Mouse (Mus musculus) T-helper 17 cell (primary cell): ENCODE results near the gene Pnpla1.
"Not testable (repeated sequence)": the region's sequence is repeated elsewhere in the genome, so short reads cannot be mapped to it uniquely, and the experiment has no call there.

Source experiments
- in situ Hi-C, 2 experiments: fragments of 300-600 bp; cut with MboI, MseI; formaldehyde crosslinking; loops; 1 replicate in 1 of 2; 2 replicates in 1 of 2; pipeline ENCODE4 v1.15.1; 2025; ENCODE audit warnings: high pct_unique_total_duplicates in 2 of 2

Gene Pnpla1

DNA sequence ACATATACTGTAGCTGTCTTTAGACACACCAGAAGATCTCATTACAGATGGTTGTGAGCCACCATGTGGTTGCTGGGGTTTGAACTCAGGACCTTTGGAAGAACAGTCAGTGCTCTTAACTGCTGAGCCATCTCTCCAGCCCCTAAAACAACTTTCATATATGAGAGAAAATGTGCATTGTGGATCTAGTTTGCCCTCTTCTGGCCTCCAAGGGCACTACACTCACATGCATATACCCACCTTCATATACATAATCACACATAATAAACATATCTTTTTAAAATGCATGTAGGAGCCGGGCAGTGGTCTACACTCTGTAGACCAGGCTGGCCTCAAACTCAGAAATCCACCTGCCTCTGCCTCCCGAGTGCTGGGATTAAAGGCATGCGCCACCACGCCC lies 16.3 kb upstream of the Pnpla1 start:
- in situ Hi-C loops, result not testable (repeated sequence)

GRCm38 (mm10) chr17:28843665-28844064 lies 14.5 kb upstream of the Pnpla1 start:
- in situ Hi-C loops, result no loop called here

DNA sequence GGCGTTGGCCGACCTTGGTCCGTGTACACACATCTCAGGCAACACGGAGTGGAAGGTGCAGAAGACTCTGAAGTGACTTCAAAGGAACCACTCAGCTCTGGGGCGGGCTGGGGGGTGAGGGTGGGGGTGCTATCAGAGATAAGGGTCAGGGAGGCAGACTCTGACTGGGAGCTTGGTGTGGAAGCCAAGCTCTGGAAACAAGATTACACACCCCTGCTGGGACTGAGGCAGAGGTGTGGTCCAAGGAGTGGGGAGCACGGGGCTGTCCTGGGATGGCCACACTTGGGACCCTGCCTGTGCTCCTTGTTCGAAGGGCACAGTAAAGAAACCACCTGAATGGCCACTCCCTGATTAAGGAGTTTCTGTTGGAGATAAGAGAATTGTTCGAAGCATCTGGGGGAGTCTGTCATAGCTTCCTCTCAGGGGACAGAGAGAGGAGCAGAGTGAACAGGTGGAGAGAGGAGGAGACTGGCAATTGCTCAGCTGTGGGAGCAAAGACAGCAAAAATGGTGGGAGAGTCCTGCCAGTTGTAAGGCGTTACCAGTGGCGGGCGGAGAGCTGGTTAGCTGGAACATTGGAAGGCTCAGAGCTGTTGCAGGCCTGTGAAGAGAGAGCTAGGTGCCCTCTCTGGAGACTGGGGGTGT lies 11.1 kb upstream of the Pnpla1 start:
- in situ Hi-C loops, result no loop called here

- in situ Hi-C loops, result loop anchor here in 1 of 2 experiments (10.0 kb wide), 1 partner anchor 176 kb away; no protein-coding TSS in a partner anchor
Measured at GRCm38 (mm10) chr17:28850511-28850910, 7.7 kb upstream of the Pnpla1 start.

DNA sequence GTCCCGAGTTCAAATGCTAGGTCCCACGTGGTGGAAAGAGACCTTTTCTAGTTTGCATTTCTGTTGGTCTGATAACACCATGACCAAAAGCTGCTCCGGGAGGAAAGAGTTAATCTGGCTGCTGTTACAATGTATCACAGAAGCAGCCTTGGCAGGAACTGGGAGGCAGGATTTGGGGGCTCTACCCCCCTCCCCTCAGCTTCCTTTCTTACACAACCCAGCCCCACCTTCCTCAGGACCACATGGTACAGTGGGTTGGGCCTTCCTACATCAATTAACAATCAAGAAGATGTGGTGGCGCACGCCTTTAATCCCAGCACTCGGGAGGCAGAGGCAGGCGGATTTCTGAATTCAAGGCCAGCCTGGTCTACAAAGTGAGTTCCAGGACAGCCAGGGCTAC lies 3.8 kb upstream of the Pnpla1 start:
- in situ Hi-C loops, result loop anchor here in 1 of 2 experiments (10.0 kb wide), 1 partner anchor 180 kb away; no protein-coding TSS in a partner anchor

DNA sequence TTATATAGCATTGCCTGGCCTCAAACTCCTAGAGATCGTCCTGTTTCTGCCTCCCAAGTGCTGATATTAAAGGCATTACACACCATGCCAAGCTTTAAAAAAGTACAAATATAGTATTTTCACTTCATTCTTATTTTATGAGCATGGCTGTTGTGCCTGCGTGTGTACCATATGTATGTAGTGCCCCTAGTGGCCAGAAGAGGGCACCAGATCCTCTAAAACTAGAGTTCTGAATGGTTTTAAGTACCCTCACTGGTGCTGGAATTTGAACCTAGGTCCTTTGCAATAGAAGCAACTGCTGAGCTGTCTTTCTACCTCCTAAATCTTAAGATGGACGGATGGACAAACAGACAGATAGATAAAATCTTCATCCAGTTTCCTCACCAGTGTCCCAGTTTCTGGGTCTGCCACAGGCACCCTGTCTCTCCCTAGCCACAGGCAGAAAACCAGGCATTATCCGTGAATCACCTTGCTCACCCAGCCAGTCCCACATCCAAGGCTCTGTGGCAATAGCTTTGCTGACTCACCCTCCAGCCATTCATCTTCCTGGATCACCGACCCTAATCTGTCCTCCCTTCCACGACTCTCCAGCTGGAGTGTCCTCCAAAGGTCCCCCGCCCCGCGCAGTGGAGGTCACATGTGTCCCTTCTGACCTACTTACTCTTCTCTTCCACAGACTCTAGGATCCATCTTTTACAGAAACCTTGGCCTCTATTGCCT lies 2.9 kb upstream of the Pnpla1 start:
- in situ Hi-C loops, result loop anchor here in 1 of 2 experiments (10.0 kb wide), 1 partner anchor 181 kb away; no protein-coding TSS in a partner anchor

GRCm38 (mm10) chr17:28856030-28856429 lies 2.2 kb upstream of the Pnpla1 start:
- in situ Hi-C loops, result loop anchor here in 1 of 2 experiments (10.0 kb wide), 1 partner anchor 181 kb away; no protein-coding TSS in a partner anchor

DNA sequence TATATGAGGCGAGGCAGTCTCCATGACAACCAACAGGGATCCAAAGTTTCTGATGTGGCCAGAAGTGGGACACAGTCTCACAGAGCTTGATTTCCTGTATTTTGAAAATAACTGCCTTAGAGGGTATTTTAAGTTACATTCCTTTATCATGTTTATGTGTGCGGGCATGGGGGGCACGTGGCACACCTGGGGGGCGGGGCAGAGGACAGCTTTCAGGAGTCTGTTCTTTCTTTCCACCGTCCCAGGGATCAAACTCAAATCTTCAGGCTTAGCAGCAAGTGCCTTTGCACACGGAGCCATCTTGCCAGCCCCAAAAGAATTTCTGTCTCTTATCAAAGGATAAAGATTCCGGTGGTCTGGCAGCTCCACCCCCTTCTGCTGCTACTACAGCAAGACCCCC lies 5.7 kb downstream of the Pnpla1 start:
- in situ Hi-C loops, result no loop called here

- in situ Hi-C loops, result no loop called here
Measured at GRCm38 (mm10) chr17:28864464-28864863, 6.3 kb downstream of the Pnpla1 start.

GRCm38 (mm10) chr17:28866921-28867320 lies 8.7 kb downstream of the Pnpla1 start:
- in situ Hi-C loops, result no loop called here

DNA sequence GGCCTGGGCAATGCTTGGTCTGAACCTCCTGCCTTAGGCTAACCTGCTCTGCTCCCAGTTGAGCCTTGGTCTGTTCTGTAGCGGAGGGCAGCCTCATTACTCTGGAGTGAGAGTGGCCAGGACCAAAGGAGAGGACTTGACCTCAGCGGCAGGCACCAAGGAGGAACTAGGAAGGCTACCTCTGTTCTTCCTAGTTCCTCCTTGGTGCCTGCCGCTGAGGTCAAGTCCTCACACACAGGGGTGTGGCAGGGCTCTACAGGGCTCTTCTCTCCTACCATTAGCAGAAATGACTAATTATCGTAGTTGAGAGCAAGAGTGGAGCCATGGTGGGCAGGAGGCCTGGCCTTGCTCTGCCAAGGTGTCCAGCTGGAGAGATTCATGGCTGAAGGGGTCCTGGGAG lies 9.2 kb downstream of the Pnpla1 start:
- in situ Hi-C loops, result no loop called here

DNA sequence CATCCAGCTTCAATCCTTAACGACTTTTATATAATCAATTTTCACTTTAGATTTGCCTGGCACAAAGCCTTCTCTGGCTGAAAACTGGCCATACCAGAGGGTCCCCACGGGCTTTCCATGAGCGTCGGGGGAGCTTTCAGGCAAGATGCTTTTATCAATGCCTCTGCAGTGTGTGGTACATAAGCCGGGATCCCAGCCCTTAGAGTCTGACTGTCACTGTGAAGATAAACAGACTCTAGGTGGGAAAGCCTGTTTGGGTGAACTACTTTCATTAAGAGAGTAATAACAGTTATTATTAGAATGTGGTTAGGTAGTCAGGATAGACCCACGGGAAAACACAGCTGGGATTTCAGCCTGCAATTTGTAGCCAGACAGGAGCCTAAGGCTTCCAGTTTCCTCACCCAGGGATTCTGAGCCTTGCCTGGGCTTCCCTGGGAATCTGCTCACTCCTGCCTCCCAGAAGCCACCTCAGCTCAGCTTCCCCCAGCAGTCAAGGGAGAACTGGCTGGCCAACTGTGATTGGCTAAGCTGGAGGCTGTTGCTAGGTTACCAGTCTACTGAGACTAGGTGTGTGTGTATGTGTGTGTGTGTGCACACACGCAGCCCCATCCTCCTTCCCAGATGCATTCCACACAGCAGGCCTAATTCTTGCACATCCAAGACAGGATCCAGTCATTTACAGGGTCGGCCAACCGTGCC lies 11.3 kb downstream of the Pnpla1 start:
- in situ Hi-C loops, result no loop called here

- in situ Hi-C loops, result no loop called here
Measured at GRCm38 (mm10) chr17:28870435-28870834, 12.2 kb downstream of the Pnpla1 start.

DNA sequence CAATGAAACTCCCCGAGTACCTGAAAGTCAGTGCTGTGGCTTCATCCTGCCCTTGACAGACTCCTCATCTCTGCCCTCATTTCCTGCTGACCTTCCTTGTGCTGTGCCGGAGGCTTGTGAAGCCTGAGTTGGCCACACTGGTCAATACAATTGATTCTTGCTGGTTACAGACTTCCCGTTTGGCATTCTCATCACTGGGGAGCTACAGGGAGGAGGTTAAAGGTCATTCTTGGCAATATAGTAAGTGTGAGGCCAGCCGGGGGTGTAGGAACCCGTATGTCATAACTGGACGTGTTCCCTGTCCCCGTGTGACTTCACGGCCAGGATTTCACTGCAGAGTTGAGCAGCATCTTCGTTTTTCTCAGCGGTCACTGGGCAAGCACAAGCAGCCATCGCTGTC lies 13.6 kb downstream of the Pnpla1 start:
- in situ Hi-C loops, result no loop called here

GRCm38 (mm10) chr17:28872322-28872721 lies 14.1 kb downstream of the Pnpla1 start:
- in situ Hi-C loops, result no loop called here

GRCm38 (mm10) chr17:28874216-28874615 lies 16.0 kb downstream of the Pnpla1 start:
- in situ Hi-C loops, result no loop called here

DNA sequence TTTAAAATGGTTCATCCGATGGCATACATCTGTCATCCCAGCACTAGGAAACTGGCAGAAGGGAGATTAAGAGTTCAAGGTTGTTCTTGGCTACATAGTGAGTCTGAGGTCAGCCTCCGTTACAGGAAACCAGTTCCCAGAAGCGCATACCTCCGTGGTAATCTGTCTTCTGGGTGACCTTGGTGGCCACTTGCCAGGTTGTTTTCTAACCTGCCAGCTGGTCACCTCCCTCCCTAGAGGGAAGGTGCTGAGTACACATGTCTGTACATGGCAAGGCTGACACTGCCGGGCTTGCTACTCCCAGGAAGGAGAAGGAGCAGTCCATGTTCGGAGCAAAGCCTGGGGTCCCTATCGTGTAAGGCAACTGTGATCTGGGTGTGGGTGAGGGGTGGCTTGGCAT lies 16.6 kb downstream of the Pnpla1 start:
- in situ Hi-C loops, result no loop called here

GRCm38 (mm10) chr17:28875316-28875715 lies 17.1 kb downstream of the Pnpla1 start:
- in situ Hi-C loops, result no loop called here

DNA sequence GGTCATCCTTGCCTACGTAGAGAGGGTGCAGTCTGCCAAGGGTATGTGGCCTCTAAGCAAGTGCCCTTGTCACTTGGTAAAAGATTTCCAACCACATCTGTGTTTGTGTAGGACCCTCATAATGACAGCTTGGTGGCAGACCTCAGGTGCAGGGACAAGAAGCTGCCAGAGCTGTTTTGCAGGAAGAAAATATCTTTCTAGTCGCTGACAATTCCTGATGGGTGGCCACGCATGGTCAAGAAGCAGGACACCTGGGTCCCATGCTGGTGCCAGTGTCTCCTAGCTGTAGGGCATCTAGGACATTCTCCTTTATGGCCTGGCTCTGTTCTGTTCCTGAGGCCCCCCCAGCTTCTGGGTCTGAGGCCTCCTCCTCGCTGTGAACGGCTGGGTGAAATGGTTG lies 18.1 kb downstream of the Pnpla1 start:
- in situ Hi-C loops, result no loop called here

DNA sequence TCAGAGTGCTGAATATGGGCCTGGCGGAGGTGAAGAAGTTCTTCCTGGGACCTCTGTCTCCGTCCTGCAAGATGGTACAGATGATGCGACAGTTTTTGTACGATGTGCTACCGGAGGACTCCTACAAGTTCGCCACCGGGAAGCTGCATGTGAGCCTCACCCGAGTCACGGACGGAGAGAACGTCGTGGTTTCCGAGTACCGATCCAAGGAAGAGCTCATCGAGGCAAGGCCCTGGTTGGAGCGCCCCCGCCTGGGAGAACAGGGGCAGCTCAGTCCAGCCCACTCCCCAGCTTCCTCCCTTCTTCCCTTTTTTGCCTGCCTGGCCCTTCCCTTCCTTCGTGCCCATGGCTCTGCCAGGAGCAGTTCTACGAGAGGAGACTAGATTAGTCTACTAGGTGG lies 18.6 kb downstream of the Pnpla1 start:
- in situ Hi-C loops, result no loop called here

DNA sequence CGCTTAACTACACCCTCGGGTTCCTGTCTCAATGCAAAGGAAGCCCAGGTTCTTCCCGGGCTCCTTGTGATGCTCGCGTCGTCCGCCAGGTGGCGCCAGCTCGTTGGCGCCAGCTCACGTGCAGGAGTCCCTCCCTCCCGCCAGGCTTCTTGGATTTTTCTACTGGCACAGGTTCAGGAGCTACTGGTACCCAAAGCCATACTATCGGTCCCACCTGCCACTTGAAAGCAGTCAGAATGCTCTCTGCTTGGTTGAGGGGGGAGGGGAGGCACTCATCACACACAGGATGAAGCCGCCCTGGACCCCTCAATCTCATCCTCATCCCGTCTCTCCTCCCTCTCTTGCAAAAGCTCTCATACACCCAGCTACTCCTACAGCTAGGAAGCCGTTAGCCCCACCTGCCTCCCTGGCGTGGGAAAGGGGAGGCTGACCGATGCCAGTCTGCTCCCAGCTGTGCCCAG lies 21.8 kb downstream of the Pnpla1 start:
- in situ Hi-C loops, result no loop called here

DNA sequence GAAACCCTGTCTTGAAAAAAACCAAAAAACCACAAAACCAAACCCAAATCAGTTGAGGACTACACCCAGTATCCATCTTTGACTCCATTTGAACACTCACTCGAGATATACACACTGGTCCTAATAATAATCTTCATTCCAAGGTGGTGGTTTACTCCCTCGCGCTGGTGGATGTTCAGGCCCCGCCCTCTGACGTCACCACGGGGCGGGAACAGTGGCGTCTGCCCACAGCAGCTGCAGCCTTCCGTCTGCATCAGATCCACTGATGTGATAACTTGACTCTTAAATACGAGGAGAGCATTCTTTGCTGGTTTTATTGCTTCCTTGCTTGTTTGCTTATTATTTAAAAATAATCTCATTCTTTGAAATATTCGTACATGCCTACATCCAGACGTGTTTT lies 24.1 kb downstream of the Pnpla1 start:
- in situ Hi-C loops, result no loop called here
